Comparison of ENCODE assay signal across 13 mouse cellular contexts in genomic region chr7:45787642-45788041, GRCm38 (mm10). TPM values are rescaled to one million over a fixed set of nuclear protein-coding genes. Genes with fewer than 3 reads are reported as not detected.
A peak's percentile ranks its signal among the peaks of the same experiment; 100 is the strongest.
DNase-seq lines count a peak whose midpoint lies in the region; ATAC-seq and TF ChIP-seq lines count a peak whose summit lies in the region.
"Had no signal": no experiment of that assay in that cellular context is flagged by ENCODE, and none has a peak within 500 bp of the region (broad histone marks: within the 10 kb centered on the region; RNA-seq: fewer than 3 reads in every experiment).

No protein-coding gene starts in this region.

- H3K4me1 ChIP-seq in E14TG2a.4 (replicated peaks; ENCODE audit: low read depth, low read length), result peaks cover 63% of the 10 kb centered on the region
- peaks cover 12% of the 10 kb centered on the region for H3K4me1 ChIP-seq in forebrain, postnatal 0 days (ENCODE audit: insufficient read depth)
- H3K4me1 ChIP-seq in midbrain, embryonic 11.5 days (ENCODE audit: control insufficient read depth, insufficient read depth, low read length), result peaks cover 21% of the 10 kb centered on the region

- no peak for ATAC-seq in forebrain, postnatal 0 days
- ATAC-seq in midbrain, embryonic 11.5 days (ENCODE audit: low FRiP score), result no peak

- TF ChIP-seq CTCF in E14TG2a.4 (conservative IDR thresholded peaks at IDR 0.05; ENCODE audit: low read length), result no peak
- TF ChIP-seq CTCF in forebrain, postnatal 0 days (IDR thresholded peaks at IDR 0.05; ENCODE audit: low read depth), result no peak

- H3K4me2 ChIP-seq in forebrain, postnatal 0 days (ENCODE audit: low read depth), result peak overlapping the region; percentile 83
- no peak overlapping the region for H3K4me2 ChIP-seq in midbrain, embryonic 11.5 days

- 90% methylated on average over 22 of the region's 22 CpGs for WGBS in forebrain, postnatal 0 days
- WGBS in midbrain, embryonic 11.5 days, result 88% methylated on average over 22 of the region's 22 CpGs

- H3K4me3 ChIP-seq in E14TG2a.4 (replicated peaks; ENCODE audit: low read length), result peak overlapping the region; percentile 84
- H3K4me3 ChIP-seq in forebrain, postnatal 0 days (ENCODE audit: low read depth, low read length), result no peak overlapping the region
- H3K4me3 ChIP-seq in midbrain, embryonic 11.5 days (ENCODE audit: low read depth, low read length), result no peak overlapping the region

- peaks cover 4% of the 10 kb centered on the region; the same call in 1 of the 2 replicates for H3K27me3 ChIP-seq in E14TG2a.4 (ENCODE audit: insufficient read depth, low read length)
- no peaks in the 10 kb centered on the region for H3K27me3 ChIP-seq in forebrain, postnatal 0 days (ENCODE audit: insufficient read depth, low read length)
- peaks cover 2% of the 10 kb centered on the region for H3K27me3 ChIP-seq in midbrain, embryonic 11.5 days (ENCODE audit: control insufficient read depth, insufficient read depth, low read length)

- H3K27ac ChIP-seq in forebrain, postnatal 0 days (ENCODE audit: low read depth, low read length), result no peak overlapping the region
- H3K27ac ChIP-seq in midbrain, embryonic 11.5 days (ENCODE audit: low read depth, low read length), result no peak overlapping the region

- intact Hi-C loops in gastrocnemius, postnatal 36 days (cut with DNase I), result no loop called here

- no peak overlapping the region for H3K9ac ChIP-seq in forebrain, postnatal 0 days
- H3K9ac ChIP-seq in midbrain, embryonic 11.5 days (ENCODE audit: low read length), result no peak overlapping the region

- DNase-seq in cerebellum, adult 9-10 months, result peak; percentile 68
- DNase-seq in cerebellum, postnatal 36 days, result no peak
- DNase-seq in forebrain, postnatal 0 days, result no peak
- DNase-seq in midbrain, embryonic 11.5 days (ENCODE audit: low spot score, missing footprints), result peak; percentile 65
- DNase-seq in gastrocnemius, postnatal 36 days, result no peak
- no peak for DNase-seq in frontal cortex, postnatal 36 days (ENCODE audit: low spot score in 2 of 2)
- no peak for DNase-seq in retina, embryonic 14.5 days (ENCODE audit: low spot score)
- DNase-seq: adrenal gland, adult 8-10 months; gastrocnemius, postnatal 25 days; heart, postnatal 10 days; lung, postnatal 4 days had no signal

- peaks cover 5% of the 10 kb centered on the region; the same call in 1 of the 2 replicates for H3K9me3 ChIP-seq in E14TG2a.4 (ENCODE audit: low read length)
- H3K9me3 ChIP-seq in forebrain, postnatal 0 days (ENCODE audit: low read length), result no peaks in the 10 kb centered on the region
- no peaks in the 10 kb centered on the region for H3K9me3 ChIP-seq in midbrain, embryonic 11.5 days (ENCODE audit: control insufficient read depth, low read length)

- H3K36me3 ChIP-seq in E14TG2a.4 (ENCODE audit: insufficient read depth, low read length), result peaks cover 32% of the 10 kb centered on the region
- H3K36me3 ChIP-seq in forebrain, postnatal 0 days (ENCODE audit: insufficient read depth), result peaks cover 55% of the 10 kb centered on the region
- peaks cover 17% of the 10 kb centered on the region for H3K36me3 ChIP-seq in midbrain, embryonic 11.5 days (ENCODE audit: control insufficient read depth, insufficient read depth, low read length)

RNA-seq across cellular contexts. Expression of gene Sult2b1, which starts 3.2 kb away (rescaled TPM):
- total RNA-seq in forebrain, postnatal 0 days (2014; rRNA removed), result 6.5 and 8.9 TPM in 2 replicates
- 9.6 and 10.0 TPM in 2 replicates for polyA plus RNA-seq in forebrain, postnatal 0 days (2015; fragmentation: Nextera tagmentation; extraction: Ambion mirVana)
- polyA plus RNA-seq in midbrain, embryonic 11.5 days (2014; fragmentation: Nextera tagmentation; extraction: Ambion mirVana), result 1.5 and 2.4 TPM in 2 replicates
- not detected for total RNA-seq in gastrocnemius, postnatal 36 days (2021)
- total RNA-seq: gastrocnemius, postnatal 25 days; heart, postnatal 10 days; neutrophil, adult 5-6 weeks had no signal

RNA-seq across cellular contexts. Expression of gene Lmtk3, which starts 4.1 kb away (rescaled TPM):
- total RNA-seq in forebrain, postnatal 0 days (2014; rRNA removed), result 128 and 144 TPM in 2 replicates
- polyA plus RNA-seq in forebrain, postnatal 0 days (2015; fragmentation: Nextera tagmentation; extraction: Ambion mirVana), result 8.9 and 12.5 TPM in 2 replicates
- 4.6 and 4.8 TPM in 2 replicates for polyA plus RNA-seq in midbrain, embryonic 11.5 days (2014; fragmentation: Nextera tagmentation; extraction: Ambion mirVana)
- total RNA-seq in gastrocnemius, postnatal 36 days (2021), result not detected
- total RNA-seq: neutrophil, adult 5-6 weeks had no signal

RNA-seq across cellular contexts. Expression of gene Cyth2, which starts 26.7 kb away (rescaled TPM):
- total RNA-seq in forebrain, postnatal 0 days (2014; rRNA removed), result 253 and 270 TPM in 2 replicates
- polyA plus RNA-seq in forebrain, postnatal 0 days (2015; fragmentation: Nextera tagmentation; extraction: Ambion mirVana), result 282 and 317 TPM in 2 replicates
- 224 and 225 TPM in 2 replicates for polyA plus RNA-seq in midbrain, embryonic 11.5 days (2014; fragmentation: Nextera tagmentation; extraction: Ambion mirVana)
- total RNA-seq in gastrocnemius, postnatal 36 days (2021), result 10 to 100 TPM; 32.6 to 33.4 TPM

RNA-seq across cellular contexts. Expression of gene Kcnj14, which starts 36.9 kb away (rescaled TPM):
- total RNA-seq in forebrain, postnatal 0 days (2014; rRNA removed), result 0.54 and 1.00 TPM in 2 replicates
- 0.48 and 1.1 TPM in 2 replicates for polyA plus RNA-seq in forebrain, postnatal 0 days (2015; fragmentation: Nextera tagmentation; extraction: Ambion mirVana)
- polyA plus RNA-seq in midbrain, embryonic 11.5 days (2014; fragmentation: Nextera tagmentation; extraction: Ambion mirVana), result 0.69 and 0.75 TPM in 2 replicates
- total RNA-seq in gastrocnemius, postnatal 36 days (2021), result under 1 TPM; 0.15 to 0.27 TPM

RNA-seq across cellular contexts. Expression of gene Grwd1, which starts 43.1 kb away (rescaled TPM):
- total RNA-seq in forebrain, postnatal 0 days (2014; rRNA removed), result 39.3 and 41.8 TPM in 2 replicates
- polyA plus RNA-seq in forebrain, postnatal 0 days (2015; fragmentation: Nextera tagmentation; extraction: Ambion mirVana), result 55.9 and 60.7 TPM in 2 replicates
- 64.0 and 67.9 TPM in 2 replicates for polyA plus RNA-seq in midbrain, embryonic 11.5 days (2014; fragmentation: Nextera tagmentation; extraction: Ambion mirVana)
- total RNA-seq in gastrocnemius, postnatal 36 days (2021), result 10 to 100 TPM; 11.8 to 14.5 TPM

Comparison
In these comparisons a context has a peak if more than half of its experiments do, and no peak if none do; other contexts are left out.
1. DNase-seq: peak in cerebellum, adult 9-10 months (single experiment) and midbrain, embryonic 11.5 days (single experiment); none in cerebellum, postnatal 36 days (0 of 2), forebrain, postnatal 0 days (single experiment), gastrocnemius, postnatal 36 days (0 of 2), frontal cortex, postnatal 36 days (0 of 2) and retina, embryonic 14.5 days (single experiment).
2. RNA of gene Lmtk3, which starts 4.1 kb away (total RNA-seq): 128 to 144 TPM in forebrain, postnatal 0 days; not detected in gastrocnemius, postnatal 36 days; every median in the first group is over 100 times any median in the second.